Mouse (Mus musculus) frontal cortex, postnatal 36 days (tissue): ENCODE measurements around the gene Angptl6.
A peak's percentile ranks its signal among the peaks of the same experiment; 100 is the strongest.

Experiments used
- DNase-seq, 2 experiments: peaks; one replicate each; pipeline ENCODE4 v3.0.0; 2022; ENCODE audit warnings: low spot score in 2 of 2

Gene Angptl6

DNA sequence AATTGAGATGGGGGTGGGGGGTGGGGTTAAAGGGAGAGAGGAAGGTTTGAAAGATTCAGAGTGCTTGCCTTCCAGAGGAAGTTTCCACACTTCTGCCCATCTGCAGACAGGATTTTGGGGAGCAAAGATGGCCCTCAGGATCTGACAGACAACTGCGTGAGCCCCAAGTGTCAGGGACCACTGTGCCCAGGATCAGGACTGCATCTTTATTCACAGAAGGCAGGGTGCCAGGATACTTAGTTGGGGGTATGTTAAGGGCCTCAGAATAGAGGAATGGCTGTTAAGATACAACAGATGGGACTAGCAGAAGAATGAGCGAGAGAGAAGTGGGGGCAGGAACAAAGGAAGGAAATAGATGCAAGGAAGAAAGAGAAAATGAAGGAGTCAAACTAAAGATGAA, 7.0 kb upstream of the Angptl6 start:
- DNase-seq = no peak

DNA sequence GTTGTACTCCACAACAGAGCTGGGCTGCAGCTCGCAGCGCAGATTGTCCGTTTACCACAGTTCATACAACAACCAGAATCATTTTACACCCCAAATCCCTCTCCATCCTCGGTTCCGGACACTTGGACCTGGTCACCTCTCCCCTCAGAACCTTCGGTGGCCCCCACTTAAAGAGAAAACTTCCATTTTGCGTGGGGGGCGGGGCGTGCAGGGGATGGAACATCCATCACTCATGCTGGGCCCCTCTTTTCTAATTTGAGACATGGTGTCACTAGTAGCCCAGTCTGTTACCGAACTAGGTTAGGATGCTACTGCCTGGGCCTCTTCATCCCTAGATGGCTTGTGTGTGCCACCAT, 839 bp downstream of the Angptl6 start:
- no peak for DNase-seq

DNA sequence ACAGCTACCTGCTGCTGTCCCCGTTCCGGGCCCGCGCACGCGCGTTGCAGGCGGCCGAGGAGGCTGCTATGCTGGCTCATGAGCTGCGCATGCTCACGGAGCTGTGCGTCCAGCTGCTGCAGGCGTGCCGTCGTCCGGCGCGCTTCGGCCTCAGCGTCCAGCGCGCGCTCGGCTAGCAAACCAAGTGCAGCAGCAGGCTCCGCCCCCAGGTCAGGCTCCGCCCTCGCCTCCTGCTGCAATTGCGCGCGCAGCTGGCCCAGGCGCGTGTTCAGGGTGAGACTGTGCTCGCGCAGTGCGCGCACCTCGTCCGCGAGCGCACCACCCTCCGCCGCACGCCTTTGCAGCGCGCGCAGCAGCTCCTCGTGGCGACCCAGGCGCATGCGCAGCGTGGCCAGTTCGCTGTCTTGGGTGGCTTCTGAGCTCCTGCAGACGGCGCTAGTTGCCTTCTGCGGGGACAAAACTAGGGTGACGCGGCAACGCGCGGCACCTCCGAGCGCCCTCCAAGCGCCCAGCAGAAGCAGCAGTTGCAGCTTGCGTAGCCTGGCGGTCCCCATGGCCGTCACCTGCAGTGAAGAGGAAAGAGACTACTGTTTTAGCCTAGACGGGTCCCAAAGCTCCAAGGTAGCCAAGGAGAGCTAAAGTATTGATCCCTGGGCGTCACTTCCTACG, 1.4 kb downstream of the Angptl6 start:
- DNase-seq = peak; percentile 99 to 100

DNA sequence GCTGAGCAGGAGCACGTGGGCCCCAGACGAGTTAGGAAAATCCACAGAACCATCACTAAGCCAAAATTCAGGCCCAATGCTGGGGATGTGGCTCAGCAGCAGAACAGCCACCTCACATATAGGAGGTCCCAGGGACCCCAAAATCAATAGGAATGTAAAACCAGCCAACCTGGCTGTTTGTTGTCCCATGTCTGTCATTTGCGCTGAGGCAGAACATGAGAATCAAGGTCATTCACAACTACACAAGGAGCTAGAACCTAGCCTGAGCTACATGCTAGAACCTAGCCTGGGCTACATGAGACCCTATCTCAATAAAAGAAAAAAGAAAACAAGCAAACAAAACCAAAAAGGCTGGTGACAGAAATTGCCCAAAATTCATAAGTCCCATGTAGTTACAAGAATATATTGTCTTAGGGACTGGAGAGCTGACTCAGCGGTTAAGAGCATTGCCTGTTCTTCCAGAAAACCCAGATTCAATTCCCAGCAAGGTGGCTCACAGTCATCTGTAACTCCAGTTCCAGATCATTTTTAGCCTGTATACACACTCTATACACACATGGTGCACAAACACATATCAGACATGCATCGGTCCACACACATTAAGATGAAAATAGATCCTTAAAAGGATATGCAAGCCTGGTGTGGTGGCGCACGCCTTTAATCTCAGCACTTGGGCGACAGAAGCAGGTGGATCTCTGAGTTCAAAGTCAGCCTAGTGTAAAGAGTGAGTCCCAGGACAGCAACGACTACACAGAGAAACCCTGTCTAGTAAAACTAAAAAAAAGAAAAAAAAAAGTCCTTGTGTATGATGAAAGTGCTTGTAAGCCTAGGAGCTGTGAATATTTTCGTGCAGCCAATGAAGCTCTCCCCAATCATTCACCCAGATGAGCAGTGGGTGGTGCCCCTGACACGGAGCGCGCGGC, 2.1 kb downstream of the Angptl6 start:
- no peak for DNase-seq

DNA sequence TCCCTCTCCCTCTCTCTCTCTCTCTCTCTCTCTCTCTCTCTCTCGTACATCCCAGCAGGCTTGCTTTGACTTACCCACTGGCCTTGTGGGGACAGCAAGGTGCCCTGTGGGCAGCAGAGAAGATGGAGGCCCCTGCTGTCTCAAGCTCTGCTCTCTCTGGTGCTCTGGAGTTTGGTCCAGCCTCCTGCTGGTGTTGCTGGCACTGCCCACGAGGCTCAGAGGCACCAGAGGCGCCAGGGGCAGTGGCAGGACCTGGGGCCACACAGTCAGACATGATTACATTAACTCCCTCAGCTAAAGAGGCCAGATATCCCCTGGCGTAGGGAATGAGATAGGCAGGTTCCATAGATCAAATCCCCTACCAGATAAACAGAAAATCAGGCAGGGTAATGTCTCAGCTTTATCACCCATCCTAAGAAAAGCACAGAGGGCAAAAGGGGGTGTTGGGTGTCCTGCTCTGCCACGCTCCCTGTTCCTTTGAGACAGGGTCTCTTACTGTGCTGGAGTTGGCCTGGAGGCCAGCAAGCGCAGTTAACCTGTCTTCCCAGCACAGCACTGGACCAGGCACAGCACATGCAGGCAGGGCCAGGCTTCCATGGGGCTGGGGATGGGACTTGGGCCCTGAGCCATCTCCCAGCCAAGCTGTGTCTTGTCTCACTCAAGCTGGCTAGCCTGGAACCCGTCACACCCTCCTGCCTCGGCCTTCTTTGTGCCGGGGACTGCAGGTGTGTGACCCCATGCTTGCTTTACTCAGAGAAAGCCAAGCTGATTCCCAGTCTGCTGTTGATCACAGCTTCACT, 3.0 kb downstream of the Angptl6 start:
- no peak for DNase-seq

DNA sequence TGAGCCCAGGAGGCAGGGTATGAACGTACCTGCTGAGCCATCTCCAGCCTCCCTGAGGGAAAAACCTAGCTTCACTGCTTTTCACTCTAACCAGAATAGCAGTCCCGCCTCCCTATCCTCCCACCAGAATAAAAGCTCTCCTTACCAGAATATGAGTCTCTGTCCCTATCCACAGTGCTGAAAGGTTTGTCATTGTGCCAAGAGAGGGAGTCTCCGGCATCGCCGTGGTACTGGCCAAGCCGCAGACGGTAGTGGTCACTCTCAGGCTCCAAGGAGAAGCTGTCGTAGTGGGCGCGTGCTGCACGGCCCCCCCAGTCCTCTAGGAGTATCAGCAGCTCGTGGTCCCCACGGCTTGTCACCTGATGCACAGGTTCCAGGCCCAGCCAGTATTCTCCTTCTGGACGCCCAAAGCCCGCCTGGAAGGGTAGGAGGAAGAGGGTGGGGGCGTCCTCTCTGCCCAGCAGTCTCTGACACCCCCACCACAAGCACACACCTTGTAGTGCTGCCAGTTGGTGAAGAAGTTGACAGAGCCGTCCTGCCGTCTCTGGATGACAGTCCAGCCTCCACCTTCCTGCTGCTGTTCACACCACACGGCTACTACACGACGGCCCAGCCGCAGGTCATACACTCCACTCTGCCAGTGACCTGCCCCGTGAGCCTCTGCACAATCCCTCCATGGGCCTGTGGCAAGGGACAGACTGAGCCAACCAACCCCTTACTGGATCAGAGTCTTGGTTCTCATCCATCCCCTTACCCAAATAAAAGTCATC, 4.3 kb downstream of the Angptl6 start:
- DNase-seq = peak in 1 of 2 experiments; percentile 74

DNA sequence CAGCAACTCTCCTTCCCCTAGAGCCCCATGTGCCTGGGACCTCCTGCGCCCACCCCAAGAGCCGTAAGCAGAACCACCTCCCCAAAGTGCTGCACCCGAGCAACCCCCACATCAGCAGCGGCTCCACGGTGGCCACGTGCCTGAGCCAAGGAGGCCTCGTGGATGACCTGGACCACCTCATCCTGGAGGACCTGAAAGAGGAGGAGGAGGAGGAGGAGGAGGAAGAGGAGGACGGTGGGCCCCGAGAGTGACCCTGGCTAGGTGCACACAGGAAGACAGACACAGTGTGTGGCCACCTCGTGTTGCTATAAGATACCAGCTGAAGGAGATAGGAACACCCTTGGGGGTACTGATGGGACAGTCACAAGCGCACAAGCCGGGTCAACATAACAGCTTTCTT, 6.0 kb downstream of the Angptl6 start:
- DNase-seq = no peak

DNA sequence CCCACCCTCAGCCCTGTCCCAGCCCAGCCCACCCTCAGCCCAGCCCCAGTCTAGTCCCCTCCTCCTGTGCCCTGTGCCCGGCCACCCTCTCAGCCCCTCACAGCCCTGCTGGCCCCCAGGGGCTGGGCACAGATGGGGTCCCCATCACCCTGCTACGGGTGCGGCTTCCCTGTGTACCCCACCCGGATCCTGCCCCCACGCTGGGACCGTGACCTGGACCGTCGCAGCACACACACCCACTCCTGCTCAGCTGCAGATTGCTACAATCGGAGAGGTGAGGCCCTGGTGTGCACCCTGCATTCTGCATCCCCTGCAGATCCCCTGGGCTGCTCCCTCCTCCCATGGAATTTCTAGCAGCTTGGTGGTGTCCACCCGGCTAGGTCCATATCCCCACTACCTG, 6.5 kb downstream of the Angptl6 start:
- no peak for DNase-seq

DNA sequence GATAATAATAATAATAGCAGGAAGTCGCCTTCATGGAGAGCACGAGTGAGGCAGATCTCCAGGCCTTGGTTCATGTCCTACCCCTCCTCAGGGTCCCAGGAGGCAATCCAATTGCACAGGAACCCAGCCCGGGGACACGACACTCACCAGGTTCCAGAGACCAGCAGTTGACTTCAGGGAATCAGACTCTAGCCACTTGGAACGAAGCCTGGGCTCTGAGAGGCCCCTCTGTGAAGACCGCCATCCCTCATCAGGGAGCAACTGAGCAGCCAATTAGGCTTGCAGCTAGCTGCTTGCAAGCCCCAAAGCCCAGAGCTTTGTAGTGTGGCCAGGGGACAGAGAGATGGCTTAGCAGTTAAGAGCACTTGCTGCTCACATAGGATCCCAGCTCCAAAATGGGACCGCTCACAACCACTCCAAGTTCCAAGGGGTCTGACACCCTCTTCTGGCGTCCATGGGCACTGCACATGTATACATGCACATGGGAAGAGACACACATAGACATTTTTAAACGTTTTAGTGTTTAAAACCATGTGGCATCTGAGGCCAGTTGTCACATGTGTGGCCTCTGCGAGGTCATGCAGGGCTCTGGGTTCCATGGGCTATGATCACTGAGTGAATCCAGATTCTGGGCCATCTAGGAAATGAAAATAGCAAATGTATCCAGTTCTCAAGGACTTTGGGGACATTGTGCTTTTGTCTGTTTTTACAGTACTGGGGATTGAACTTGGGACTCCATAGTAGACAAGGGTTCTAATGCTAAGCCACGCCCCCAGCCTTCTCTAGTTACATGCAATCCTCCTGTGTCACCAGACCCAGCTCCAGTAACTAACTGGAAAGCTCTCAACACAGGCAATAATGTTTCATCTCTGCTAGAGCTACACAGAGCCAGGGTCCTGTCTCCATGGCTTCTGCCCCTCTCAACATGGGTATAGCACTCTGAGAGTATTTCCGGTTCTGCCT, 9.0 kb downstream of the Angptl6 start:
- no peak for DNase-seq

DNA sequence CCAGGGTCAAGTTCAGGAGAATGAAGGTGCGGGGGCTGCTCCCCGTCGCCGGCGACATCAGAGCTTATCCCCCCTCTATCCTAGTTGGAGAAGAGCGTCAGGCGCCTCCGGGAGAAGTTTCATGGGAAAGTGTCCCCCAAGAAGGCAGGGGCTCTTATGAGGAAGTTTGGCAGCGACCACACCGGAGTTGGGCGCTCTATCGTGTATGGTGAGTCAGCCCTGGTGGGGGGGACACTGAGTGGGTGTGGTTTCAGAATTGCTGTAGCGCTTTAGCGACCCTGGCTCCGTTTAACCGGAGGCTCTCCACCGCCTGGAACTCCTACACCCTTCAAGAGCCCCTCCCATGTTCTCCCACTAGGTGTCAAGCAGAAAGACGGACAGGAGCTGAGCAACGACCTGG, 10.3 kb downstream of the Angptl6 start:
- DNase-seq = no peak

DNA sequence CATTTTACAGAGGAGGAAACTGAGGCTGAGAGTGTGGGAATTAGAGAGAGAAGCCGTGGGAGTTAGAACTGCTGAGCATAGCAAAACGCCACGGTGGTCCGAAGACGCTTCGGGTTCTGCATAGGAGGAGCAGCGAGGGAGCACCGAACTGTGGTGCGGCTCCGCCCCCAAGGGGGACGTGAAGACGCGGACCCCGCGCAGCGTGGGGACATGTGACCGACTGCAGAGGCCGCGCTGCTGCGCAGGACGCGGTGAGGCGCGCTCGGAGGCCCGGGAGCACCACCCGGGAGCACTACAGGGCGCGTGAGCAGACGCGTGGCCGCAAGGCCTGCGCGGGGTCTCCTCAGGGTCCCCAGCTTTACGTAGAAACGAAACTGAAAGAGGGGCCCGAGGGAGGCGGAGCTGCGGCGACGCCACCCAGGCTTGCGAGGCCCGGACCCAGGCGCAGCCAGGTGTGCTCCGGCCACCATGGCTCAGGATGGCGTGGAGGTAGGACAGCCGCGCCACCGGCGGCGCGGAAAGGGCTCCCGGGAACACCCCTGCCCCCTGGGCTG, 11.0 kb downstream of the Angptl6 start, which contains the start of gene A230050P20Rik:
TSS of gene A230050P20Rik (plus strand) at position 195 of the 554 bp plus-strand sequence.
- peak; percentile 78 to 79 for DNase-seq

DNA sequence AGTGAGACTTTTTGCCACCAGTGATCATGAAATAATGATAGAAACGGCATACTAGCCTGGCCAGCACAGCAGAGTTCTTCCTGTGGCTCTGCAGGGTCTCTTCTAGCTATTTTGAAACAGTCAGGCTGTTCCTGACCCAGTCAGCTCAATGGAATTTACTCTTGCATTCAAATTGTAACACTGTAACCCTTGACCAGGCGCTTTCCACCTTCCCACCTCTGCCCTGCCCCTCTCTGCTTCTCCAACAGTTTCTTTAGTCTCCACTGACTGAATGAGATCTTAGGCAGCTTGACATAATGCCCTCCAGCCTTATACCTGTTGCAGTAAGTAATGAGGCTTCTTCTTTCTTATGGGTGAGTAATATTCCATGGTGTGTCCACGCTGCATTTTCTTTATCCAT, 12.6 kb downstream of the Angptl6 start:
- no peak for DNase-seq

DNA sequence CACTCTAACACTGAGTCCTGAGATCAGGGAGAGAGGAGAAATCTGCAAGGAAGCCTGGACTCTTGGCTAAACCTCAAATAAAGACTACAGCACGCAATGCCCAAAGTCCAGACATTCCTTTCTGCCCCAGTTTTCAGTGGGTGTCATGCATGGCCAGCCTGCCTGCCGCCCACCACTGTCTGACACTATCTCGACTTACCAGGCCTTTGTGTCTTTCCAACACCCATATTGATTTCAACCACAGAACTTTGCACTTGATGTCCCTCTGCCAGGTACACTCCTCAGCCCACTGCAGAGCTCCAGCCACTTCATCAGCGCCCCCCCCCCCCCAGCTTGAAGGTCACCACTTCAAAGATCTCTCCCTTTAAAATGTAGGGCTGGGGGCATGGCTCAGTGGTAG, 17.3 kb downstream of the Angptl6 start:
- no peak for DNase-seq

DNA sequence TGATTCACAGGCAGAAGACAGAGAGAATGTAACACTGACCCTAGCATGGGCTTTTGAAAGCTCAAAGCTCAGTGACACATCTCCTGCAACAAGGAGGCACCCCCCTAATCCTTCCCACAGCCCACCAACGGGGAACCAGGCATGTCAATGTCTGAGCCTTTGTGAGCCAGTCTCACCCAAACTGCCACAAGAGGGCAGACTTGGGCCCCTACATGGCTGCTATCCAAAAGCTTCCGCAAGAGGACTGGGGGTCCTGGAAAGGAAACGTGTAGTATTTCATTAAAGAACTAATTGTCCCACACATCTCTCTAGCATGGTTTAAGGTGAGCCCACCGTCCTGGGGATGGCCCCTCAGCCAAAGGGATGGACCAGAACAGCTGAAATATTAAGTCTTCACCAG, 17.7 kb downstream of the Angptl6 start:
- no peak for DNase-seq

DNA sequence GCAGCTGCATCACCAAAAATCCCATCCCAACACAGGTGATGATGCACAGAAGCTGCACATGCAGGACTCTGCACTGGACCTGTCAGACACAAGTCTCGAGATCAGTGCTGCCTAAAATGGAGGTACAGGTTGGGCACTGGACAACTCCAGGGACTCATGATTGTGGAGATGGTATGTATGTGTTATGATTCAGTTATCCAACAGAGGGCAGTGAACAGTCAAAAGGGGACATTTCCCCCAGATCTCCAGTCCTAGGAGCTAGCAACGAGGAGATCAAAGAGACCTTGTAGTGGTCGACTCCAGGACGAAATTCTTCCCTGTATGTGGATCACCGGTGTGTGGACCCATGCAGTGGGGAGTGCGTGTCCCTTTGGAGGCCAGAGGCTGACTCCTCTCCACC, 19.6 kb downstream of the Angptl6 start:
- DNase-seq = no peak

DNA sequence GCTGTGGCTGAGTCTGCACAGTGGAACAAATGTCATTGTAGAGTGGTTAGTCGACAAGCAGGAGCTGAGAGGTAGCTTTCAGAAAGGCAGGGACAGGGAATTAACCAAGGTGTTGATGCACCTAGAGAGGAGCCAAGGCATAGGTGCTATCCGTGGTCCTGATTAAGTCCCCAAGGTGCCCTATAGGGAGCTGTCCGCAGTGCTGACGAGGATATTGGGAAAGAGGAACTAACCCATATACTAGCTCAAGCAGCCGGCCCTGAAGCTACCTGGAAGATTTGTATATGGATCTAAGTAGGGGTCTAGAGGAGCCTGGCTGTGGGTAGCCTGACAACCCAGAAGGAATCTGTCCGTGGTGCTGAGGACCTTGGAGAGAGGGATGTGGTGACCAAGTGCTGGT, 22.4 kb downstream of the Angptl6 start:
- DNase-seq = no peak

DNA sequence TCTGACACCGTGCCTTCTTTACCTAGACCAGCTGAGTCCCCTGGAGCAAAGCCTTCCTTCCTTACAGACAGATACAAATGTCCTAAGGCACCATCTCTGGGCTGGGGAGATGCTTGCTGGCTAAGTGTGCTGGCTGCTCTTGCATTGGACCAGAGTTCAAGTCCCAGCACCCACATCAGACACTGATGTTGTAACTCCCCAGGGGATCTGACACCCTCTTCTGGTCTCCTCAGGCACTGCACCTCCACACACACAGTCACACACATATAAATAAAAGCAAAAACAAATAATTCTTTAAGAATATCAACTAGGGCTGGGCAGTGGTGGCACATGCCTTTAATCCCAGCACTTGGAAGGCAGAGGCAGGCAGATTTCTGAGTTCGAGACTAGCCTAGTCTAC, 29.3 kb downstream of the Angptl6 start:
- no peak for DNase-seq

DNA sequence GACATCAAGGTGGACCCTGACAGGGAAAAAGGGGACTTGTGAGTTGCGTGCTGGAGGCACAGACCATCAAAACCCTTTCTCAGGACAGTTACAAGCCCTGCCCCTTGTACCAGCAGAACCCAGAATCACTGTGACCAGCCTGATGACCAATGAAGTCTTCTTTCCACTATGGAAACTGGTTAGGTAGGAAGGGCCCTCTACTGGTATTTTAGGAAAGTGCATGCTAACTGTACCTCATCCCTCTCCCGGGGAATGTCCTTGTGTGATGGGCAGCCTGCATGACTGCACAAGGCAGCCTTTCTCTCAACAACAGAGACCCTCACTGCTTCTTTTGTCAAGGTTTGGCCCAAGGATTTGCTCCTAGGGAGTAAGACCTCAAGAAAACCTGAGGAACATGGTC, 36.9 kb downstream of the Angptl6 start:
- no peak for DNase-seq

DNA sequence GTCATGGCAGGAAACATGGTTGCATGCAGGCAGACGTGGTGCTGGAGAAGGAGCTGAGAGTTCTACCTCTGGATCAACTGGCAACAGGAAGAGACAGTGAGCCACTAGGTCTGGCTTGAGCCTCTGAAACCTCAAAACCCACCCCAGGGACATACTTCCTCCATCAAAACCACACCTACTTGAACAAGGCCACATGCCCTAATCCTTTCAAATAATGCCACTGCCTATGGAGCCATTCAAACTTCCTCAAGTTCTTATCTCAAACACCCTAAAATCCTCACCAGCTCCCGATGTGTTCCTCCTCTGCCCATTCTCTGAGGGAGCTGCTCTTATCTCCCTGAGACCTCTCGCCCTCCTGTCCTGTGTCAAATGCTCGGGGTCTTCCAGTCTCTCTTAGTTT, 37.3 kb downstream of the Angptl6 start:
- DNase-seq = no peak

DNA sequence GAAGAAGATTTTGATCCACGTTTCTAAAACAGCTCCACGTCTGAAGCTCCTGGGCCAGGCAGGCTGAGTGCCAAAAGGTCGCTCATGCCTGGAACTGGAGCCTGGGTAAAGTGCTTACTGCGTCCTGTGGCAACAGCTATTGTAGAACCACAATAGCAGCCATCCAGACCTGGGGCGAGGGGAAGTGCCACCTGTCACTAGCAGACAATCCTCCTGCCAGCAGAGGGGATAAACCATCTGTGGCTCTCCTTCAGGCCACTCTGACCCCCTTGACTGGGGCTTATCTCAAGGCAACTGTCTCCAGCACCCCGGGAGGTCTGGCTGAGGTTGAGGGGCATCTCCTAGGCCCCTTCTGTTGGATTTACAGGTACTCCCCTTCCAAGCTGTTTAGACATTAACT, 40.6 kb downstream of the Angptl6 start:
- no peak for DNase-seq
